Mouse (Mus musculus) kidney, embryonic 14.5 days (tissue): ENCODE measurements at regions not wholly inside any gene's neighbourhood (a gene's known extent, or its start where the extent isn't known, plus 50 kb on each side); places are given as distances from the start of the nearest gene placed in this dataset.
"Not testable (repeated sequence)": the region's sequence is repeated elsewhere in the genome, so short reads cannot be mapped to it uniquely, and the experiment has no call there.

Experiments used
- ATAC-seq: fragments of 200-750 bp; cut with Nextera tagmentation; 2 replicates; pipeline ENCODE4 v1.8.0; 2017; ENCODE audit warnings: moderate number of reproducible peaks, mild to moderate bottlenecking, moderate TSS enrichment, moderate library complexity; ENCODE audit not compliant: low FRiP score, low TSS enrichment
- H3K27ac ChIP-seq: fragments of 300-500 bp; sonication (generic); 2 replicates; pipeline ENCODE4 v1.5.1; 2014; ENCODE audit warnings: low read depth, mild to moderate bottlenecking, low read length, moderate library complexity, mixed read lengths
- H3K27me3 ChIP-seq: fragments of 300-500 bp; sonication (generic); 2 replicates; pipeline ENCODE4 v1.6.1; 2014; ENCODE audit warnings: mild to moderate bottlenecking, low read length; ENCODE audit not compliant: control insufficient read depth, insufficient read depth
- H3K36me3 ChIP-seq: fragments of 300-500 bp; sonication (generic); 2 replicates; pipeline ENCODE4 v1.6.1; 2014; ENCODE audit warnings: low read length, mixed read lengths; ENCODE audit not compliant: control insufficient read depth, insufficient read depth
- H3K4me1 ChIP-seq: fragments of 300-500 bp; sonication (generic); 2 replicates; pipeline ENCODE4 v1.6.1; 2014; ENCODE audit warnings: low read length, mixed read lengths; ENCODE audit not compliant: control insufficient read depth, insufficient read depth
- H3K4me2 ChIP-seq: fragments of 300-500 bp; sonication (generic); replicated peaks from 2 replicates; pipeline ENCODE4 v1.6.1; 2014; ENCODE audit warnings: low read depth, mild to moderate bottlenecking, low read length
- H3K4me3 ChIP-seq: fragments of 300-500 bp; sonication (generic); 2 replicates; pipeline ENCODE4 v1.5.1; 2014; ENCODE audit warnings: mild to moderate bottlenecking, low read length
- H3K9ac ChIP-seq: fragments of 300-500 bp; sonication (generic); 2 replicates; pipeline ENCODE4 v1.6.1; 2014; ENCODE audit warnings: low read depth, mild to moderate bottlenecking, low read length, moderate library complexity
- H3K9me3 ChIP-seq: fragments of 300-500 bp; sonication (generic); 2 replicates; pipeline ENCODE4 v1.6.1; 2016; ENCODE audit warnings: low read length; ENCODE audit not compliant: control insufficient read depth
- WGBS: fragments of 180-500 bp; shearing (Covaris S2); extraction: QIAGEN DNeasy Blood & Tissue Kit; methylation state at CpG from one replicate; pipeline ENCODE4 v1.1.7; 2014; 5-methylcytosine and 5-hydroxymethylcytosine counted together

- H3K27ac ChIP-seq, H3K36me3 ChIP-seq, H3K27me3 ChIP-seq, H3K9me3 ChIP-seq, H3K9ac ChIP-seq, H3K4me1 ChIP-seq: not testable (repeated sequence)
- peak overlapping the region; percentile 24 for H3K4me3 ChIP-seq
- H3K4me2 ChIP-seq, result peak overlapping the region; percentile 39
- peak; percentile 95 for ATAC-seq
- 3% methylated on average over 14 of the region's 14 CpGs for WGBS
Measured at GRCm38 (mm10) chr10:86636953-86637376, 68.3 kb downstream of the Hsp90b1 start.

DNA sequence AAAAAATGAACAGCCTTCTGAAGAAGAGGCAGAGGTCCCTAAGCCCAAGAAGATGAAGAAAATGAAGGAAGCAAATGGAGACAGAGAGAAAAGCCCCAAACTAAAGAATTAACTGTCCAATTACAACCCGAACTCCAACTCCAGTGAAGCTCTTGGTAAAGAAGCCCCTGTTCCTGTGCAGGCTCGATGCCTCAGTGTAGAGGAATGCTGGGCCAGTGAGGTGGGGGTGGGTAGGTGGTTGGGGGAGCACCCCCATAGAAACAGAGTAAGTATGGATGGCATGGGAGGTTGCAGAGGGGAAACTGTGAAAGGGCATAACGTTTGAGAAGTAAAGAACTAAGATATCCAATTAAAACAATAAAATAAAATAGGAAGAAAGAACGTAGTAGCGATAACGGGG lies 68.8 kb downstream of the Hsp90b1 start:
- H3K27me3 ChIP-seq, H3K27ac ChIP-seq, H3K36me3 ChIP-seq, H3K9me3 ChIP-seq, ATAC-seq, H3K4me1 ChIP-seq, H3K9ac ChIP-seq: not testable (repeated sequence)
- peak overlapping the region; percentile 39 for H3K4me2 ChIP-seq
- 31% methylated on average over 6 of the region's 6 CpGs for WGBS
- peak overlapping the region; percentile 24 for H3K4me3 ChIP-seq

DNA sequence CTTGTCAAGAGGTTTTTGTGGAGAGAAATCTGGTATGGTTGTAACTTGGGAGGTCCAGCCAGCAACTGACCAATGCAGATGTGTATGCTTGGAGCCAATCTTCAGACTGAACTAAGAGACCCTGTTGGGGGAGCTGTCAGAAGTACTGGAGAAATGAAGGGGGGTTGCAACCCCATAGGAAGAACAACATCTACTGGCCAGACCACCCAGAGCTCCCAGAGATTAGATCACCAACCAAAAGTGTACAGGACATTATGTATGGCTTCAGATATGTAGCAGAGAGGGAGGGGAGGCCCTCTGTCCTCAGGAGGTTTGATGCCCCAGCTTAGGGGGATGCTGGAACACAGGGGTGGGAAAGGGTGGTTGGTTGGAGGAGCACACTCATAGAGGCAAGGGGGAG lies 78.6 kb downstream of the Hsp90b1 start:
- ATAC-seq, result peak; percentile 62; the same call in 1 of the 2 replicates
- not testable (repeated sequence) for H3K9ac ChIP-seq, H3K27ac ChIP-seq, H3K4me1 ChIP-seq, H3K9me3 ChIP-seq, H3K4me2 ChIP-seq, H3K27me3 ChIP-seq, H3K4me3 ChIP-seq, H3K36me3 ChIP-seq

DNA sequence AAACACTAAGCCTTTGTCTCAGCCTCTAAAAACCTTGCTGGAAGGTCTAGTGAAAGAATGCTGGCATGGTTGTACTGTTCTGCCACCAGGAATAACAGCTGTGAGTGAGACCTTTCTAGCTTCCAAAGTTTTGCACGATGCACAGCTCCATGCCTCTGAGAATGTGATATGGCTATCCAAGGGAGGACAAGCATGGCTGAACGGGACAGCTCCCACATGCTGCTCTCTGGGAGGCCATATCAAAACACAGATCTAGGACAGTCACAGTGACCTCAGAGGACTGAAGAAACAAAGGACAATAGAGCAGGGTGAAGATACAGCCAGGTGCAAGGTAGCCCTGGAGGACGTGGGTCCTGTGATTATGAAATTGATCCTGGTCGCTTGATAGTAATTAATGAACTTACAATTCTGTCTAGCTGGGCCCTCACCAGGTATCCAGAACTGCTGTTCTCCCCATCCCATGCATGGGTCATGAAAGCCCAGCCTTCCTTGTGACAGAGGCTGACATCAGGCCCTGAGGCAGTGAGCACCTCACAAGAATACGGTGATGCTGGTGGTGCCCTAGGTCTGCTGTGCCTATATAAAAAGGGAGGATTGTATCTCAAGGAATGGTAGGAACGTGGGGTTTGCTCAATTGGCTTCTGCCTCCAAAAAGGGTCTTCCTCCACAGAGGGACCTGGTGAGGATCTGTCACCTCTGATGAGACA lies 87.2 kb downstream of the Hsp90b1 start:
- H3K4me1 ChIP-seq, H3K4me2 ChIP-seq, H3K36me3 ChIP-seq, H3K27me3 ChIP-seq, H3K9me3 ChIP-seq, H3K4me3 ChIP-seq, H3K9ac ChIP-seq, H3K27ac ChIP-seq: not testable (repeated sequence)
- ATAC-seq, result peak; percentile 77
- WGBS, result 47% methylated on average over 6 of the region's 6 CpGs

DNA sequence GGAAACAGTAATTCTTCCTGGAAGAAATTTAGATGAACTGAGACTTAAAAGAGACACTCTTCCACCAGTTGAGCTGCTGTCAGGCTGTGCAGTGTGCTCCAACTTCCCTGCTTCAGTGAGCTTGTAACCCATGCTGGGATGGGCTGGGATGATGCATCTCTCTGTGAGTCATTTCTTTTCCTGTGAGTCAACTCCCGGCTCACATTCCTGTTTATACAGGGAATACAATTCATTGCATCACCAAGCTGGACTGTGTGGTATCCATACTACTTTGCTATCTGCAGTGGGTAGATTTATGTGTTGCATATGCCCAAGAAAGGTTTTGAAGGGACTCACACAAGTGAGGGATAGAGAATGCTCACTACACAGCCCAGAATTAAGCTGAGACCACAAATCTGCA lies 93.0 kb downstream of the Hsp90b1 start:
- H3K27ac ChIP-seq, ATAC-seq, H3K9ac ChIP-seq, H3K4me2 ChIP-seq, H3K27me3 ChIP-seq, H3K36me3 ChIP-seq, H3K4me1 ChIP-seq, H3K9me3 ChIP-seq, H3K4me3 ChIP-seq: not testable (repeated sequence)
- 24% methylated on average over 1 of the region's 1 CpGs for WGBS

- not testable (repeated sequence) for H3K4me3 ChIP-seq, H3K4me2 ChIP-seq, H3K9ac ChIP-seq, H3K36me3 ChIP-seq, H3K27ac ChIP-seq, H3K4me1 ChIP-seq, H3K27me3 ChIP-seq, H3K9me3 ChIP-seq
- 49% methylated on average over 2 of the region's 2 CpGs for WGBS
- peak; percentile 35; the same call in 1 of the 2 replicates for ATAC-seq
Measured at GRCm38 (mm10) chr10:86610027-86610426, 95.3 kb downstream of the Hsp90b1 start.

DNA sequence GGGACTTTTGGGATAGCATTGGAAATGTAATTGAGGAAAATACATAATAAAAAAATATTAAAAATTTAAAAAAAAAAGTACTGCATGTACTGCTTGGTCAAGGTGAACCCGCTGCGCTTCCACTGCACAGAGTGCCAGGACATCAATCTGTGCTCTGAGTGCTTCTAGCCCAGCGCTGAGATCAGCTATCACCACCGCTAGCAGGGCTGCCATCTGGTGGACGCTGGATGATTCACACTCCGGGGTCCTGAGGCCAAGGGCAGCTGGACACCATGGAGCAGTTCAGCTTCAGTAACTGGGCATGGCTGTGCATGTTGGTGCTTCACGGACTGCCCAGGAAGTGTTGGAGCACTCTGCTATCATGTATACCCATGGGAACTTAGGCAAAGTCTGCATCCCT lies 102.1 kb upstream of the Syn3 start:
- not testable (repeated sequence) for ATAC-seq
- WGBS, result 36% methylated on average over 7 of the region's 7 CpGs

DNA sequence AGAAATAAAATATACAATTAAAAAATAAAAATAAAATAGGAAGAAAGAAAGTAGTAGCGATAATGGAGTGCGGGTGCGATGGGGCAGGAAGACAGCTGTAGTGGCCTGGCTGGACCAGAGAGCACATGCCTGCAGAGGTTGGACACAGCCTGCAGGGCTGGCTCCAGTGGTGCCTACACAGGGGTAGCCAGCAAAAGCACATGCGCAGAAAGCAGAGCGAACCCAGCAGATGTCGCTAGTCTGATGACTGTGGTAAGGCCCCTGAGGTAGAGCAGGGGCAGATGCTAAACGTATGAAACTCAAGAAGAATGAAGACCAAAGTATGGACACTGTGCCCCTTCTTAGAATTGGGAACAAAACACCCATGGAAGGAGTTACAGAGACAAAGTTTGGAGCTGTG lies 101.3 kb upstream of the Syn3 start:
- ATAC-seq, H3K9me3 ChIP-seq, H3K27me3 ChIP-seq, H3K4me1 ChIP-seq, H3K36me3 ChIP-seq, H3K9ac ChIP-seq, H3K4me2 ChIP-seq, H3K27ac ChIP-seq, H3K4me3 ChIP-seq: not testable (repeated sequence)
- WGBS, result 92% methylated on average over 7 of the region's 7 CpGs

More for the DNA sequence above, 102.1 kb upstream of the Syn3 start:
- H3K9ac ChIP-seq, H3K36me3 ChIP-seq, H3K4me2 ChIP-seq, H3K9me3 ChIP-seq, H3K4me3 ChIP-seq, H3K4me1 ChIP-seq, H3K27ac ChIP-seq, H3K27me3 ChIP-seq: not testable (repeated sequence)

DNA sequence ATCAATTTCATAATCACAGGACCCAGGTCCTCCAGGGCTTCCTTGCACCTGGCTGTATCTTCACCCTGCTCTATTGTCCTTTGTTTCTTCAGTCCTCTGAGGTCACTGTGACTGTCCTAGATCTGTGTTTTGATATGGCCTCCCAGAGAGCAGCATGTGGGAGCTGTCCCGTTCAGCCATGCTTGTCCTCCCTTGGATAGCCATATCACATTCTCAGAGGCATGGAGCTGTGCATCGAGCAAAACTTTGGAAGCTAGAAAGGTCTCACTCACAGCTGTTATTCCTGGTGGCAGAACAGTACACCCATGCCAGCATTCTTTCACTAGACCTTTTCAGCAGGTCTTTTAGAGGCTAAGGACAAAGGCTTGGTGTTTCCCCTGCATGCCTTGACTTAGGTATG lies 91.5 kb upstream of the Syn3 start:
- peak; percentile 91 for ATAC-seq
- not testable (repeated sequence) for H3K27me3 ChIP-seq, H3K9ac ChIP-seq, H3K9me3 ChIP-seq, H3K4me1 ChIP-seq, H3K4me3 ChIP-seq, H3K27ac ChIP-seq, H3K4me2 ChIP-seq, H3K36me3 ChIP-seq
- 35% methylated on average over 2 of the region's 2 CpGs for WGBS
